Comparison of ENCODE assay signal across 8 mouse cellular contexts in the genomic region with DNA sequence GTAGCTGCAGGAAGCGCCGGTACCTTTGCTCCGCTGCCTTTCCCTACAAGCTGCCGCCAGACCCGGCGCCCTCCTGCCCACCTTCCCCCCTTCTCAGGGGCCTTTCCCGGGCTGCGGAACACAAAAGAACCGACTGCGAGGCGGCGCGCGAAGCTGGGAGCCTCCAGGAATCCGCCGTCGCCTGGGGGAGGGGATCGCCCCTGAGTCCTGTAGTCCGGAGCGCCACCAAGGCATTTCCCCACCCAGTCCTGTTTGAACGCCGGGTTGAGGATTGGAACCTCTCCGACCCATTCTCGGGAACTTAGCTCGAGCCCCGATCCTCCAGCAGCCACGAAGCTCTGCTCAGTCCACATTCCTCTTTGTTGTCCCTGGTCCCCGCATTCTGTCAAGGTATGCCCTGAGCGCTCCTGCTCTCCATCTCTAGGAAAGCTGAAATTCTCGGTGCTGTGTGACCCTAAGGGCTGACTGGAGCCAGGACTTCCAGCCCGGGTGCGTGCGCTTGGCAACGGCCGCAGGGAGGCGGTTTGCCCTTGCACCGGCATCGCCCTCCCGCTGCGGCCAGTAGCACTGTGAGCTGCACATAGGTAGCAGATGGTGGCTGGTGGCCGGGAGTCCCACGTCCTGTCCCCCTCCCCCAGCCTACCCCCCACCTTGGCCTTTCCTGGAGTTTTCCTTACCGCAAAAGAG. TPM values are rescaled to one million over a fixed set of nuclear protein-coding genes. Genes with fewer than 3 reads are reported as not detected.
DNase-seq lines count a peak whose midpoint lies in the region; ATAC-seq lines count a peak whose summit lies in the region.

No protein-coding gene starts in this region.

- peak overlapping the region; percentile 81 for H3K4me2 ChIP-seq in embryonic facial prominence, embryonic 11.5 days (ENCODE audit: low read depth, low read length)
- H3K4me2 ChIP-seq in stomach, embryonic 14.5 days (replicated peaks; ENCODE audit: low read depth, low read length), result peak overlapping the region; percentile 80

- whole genome bisulfite sequencing in embryonic facial prominence, embryonic 11.5 days, result 0% methylated on average over 43 of the region's 43 CpGs
- WGBS in stomach, embryonic 14.5 days, result under 1% methylated on average over 43 of the region's 43 CpGs

- peak overlapping the region; percentile 49 for H3K4me3 ChIP-seq in erythroblast, embryonic 14.5 days (replicated peaks)
- H3K4me3 ChIP-seq in embryonic facial prominence, embryonic 11.5 days (ENCODE audit: low read depth, low read length), result peak overlapping the region; percentile 67
- H3K4me3 ChIP-seq in stomach, embryonic 14.5 days (ENCODE audit: low read depth, low read length), result peak overlapping the region; percentile 69

- H3K4me1 ChIP-seq in erythroblast, embryonic 14.5 days (ENCODE audit: control insufficient read depth), result no peaks in the 10 kb centered on the region
- H3K4me1 ChIP-seq in embryonic facial prominence, embryonic 11.5 days (ENCODE audit: control insufficient read depth, insufficient read depth, low read length), result no peaks in the 10 kb centered on the region
- peaks cover 6% of the 10 kb centered on the region; the same call in 1 of the 2 replicates for H3K4me1 ChIP-seq in stomach, embryonic 14.5 days (ENCODE audit: control insufficient read depth, insufficient read depth, low read length)

- peak overlapping the region; percentile 88 for H3K27ac ChIP-seq in embryonic facial prominence, embryonic 11.5 days (replicated peaks; ENCODE audit: low read depth, low read length)
- H3K27ac ChIP-seq in stomach, embryonic 14.5 days (ENCODE audit: low read length), result peak overlapping the region; percentile 82

- no peaks in the 10 kb centered on the region for H3K9me3 ChIP-seq in erythroblast, embryonic 14.5 days (ENCODE audit: control insufficient read depth, low read length)
- no peaks in the 10 kb centered on the region for H3K9me3 ChIP-seq in embryonic facial prominence, embryonic 11.5 days (replicated peaks; ENCODE audit: control insufficient read depth, low read length)
- H3K9me3 ChIP-seq in stomach, embryonic 14.5 days (ENCODE audit: control insufficient read depth, low read depth, low read length), result no peaks in the 10 kb centered on the region

- peaks cover 52% of the 10 kb centered on the region for H3K27me3 ChIP-seq in erythroblast, embryonic 14.5 days (ENCODE audit: control insufficient read depth)
- H3K27me3 ChIP-seq in embryonic facial prominence, embryonic 11.5 days (ENCODE audit: control insufficient read depth, insufficient read depth, low read length), result no peaks in the 10 kb centered on the region
- no peaks in the 10 kb centered on the region for H3K27me3 ChIP-seq in stomach, embryonic 14.5 days (ENCODE audit: control insufficient read depth, insufficient read depth, low read length)

- ATAC-seq in erythroblast, adult 5-6 weeks (replicated peaks; ENCODE audit: low FRiP score, poor library complexity, severe bottlenecking), result no peak
- ATAC-seq in embryonic facial prominence, embryonic 11.5 days (replicated peaks; ENCODE audit: insufficient number of reproducible peaks, low FRiP score, low TSS enrichment, low read depth), result peak; percentile 68
- peak; percentile 30 to 47 for ATAC-seq in hematopoietic stem cell, adult 5-6 weeks (replicated peaks in 1 of 2; ENCODE audit: insufficient read depth in 1 of 2, low FRiP score in 2 of 2, low TSS enrichment in 1 of 2, low read depth in 1 of 2, poor library complexity in 2 of 2, severe bottlenecking in 2 of 2)
- peak; percentile 57 for ATAC-seq in megakaryocyte, adult 5-6 weeks (ENCODE audit: poor library complexity, severe bottlenecking)
- peak; percentile 69 for ATAC-seq in stomach, embryonic 14.5 days (ENCODE audit: insufficient number of reproducible peaks, insufficient read depth, low FRiP score, low read depth)

- peak; percentile 49 for DNase-seq in adrenal gland, postnatal 14 days
- DNase-seq in embryonic facial prominence, embryonic 11.5 days (ENCODE audit: low spot score), result peak; percentile 83
- peak; percentile 4 to 6 for DNase-seq in layer of hippocampus, postnatal 36 days

- H3K36me3 ChIP-seq in erythroblast, embryonic 14.5 days (ENCODE audit: control insufficient read depth), result no peaks in the 10 kb centered on the region
- no peaks in the 10 kb centered on the region for H3K36me3 ChIP-seq in embryonic facial prominence, embryonic 11.5 days (replicated peaks; ENCODE audit: control insufficient read depth, insufficient read depth, low read depth, low read length)
- no peaks in the 10 kb centered on the region for H3K36me3 ChIP-seq in stomach, embryonic 14.5 days (ENCODE audit: control insufficient read depth, insufficient read depth, low read length)

- peak overlapping the region; percentile 92 for H3K9ac ChIP-seq in embryonic facial prominence, embryonic 11.5 days (replicated peaks; ENCODE audit: low read length)
- peak overlapping the region; percentile 67 for H3K9ac ChIP-seq in stomach, embryonic 14.5 days (replicated peaks; ENCODE audit: low read depth, low read length)

RNA-seq across cellular contexts. Expression of a gene that starts 1.1 kb away (rescaled TPM):
- polyA plus RNA-seq in erythroblast, embryonic 14.5 days (2012), result not detected in 2 replicates
- 13.8 and 31.6 TPM in 2 replicates for total RNA-seq in erythroblast, adult 5-6 weeks (2015; ENCODE audit: low replicate concordance)
- total RNA-seq in erythroblast, adult 5-6 weeks (2017; ENCODE audit: low replicate concordance), result 14.1 and 16.7 TPM in 2 replicates
- total RNA-seq in adrenal gland, postnatal 14 days (2021), result 11.4 and 15.5 TPM in 2 replicates
- polyA plus RNA-seq in embryonic facial prominence, embryonic 11.5 days (2014; fragmentation: Nextera tagmentation; extraction: Ambion mirVana), result 121 and 126 TPM in 2 replicates
- 3.3 and 6.4 TPM in 2 replicates for total RNA-seq in hematopoietic stem cell, adult 5-6 weeks (2017)
- 10 to 100 TPM; 19.1 to 20.8 TPM for total RNA-seq in layer of hippocampus, postnatal 36 days (2021)
- 9.5 and 11.1 TPM in 2 replicates for total RNA-seq in megakaryocyte, adult 5-6 weeks (2015)
- total RNA-seq in megakaryocyte, adult 5-6 weeks (2017), result 7.8 and 9.7 TPM in 2 replicates
- polyA plus RNA-seq in stomach, embryonic 14.5 days (2014; fragmentation: Nextera tagmentation; extraction: Ambion mirVana), result 64.5 and 66.2 TPM in 2 replicates

Comparison
In these comparisons a context has a peak if more than half of its experiments do, and no peak if none do; other contexts are left out.
1. DNase-seq: peak in every context shown above with its lines; median percentile 83 in embryonic facial prominence, embryonic 11.5 days; 49 in adrenal gland, postnatal 14 days; 5 in layer of hippocampus, postnatal 36 days.